ENCODE assay signal across 24 mouse cellular contexts in genomic region chr9:78075256-78075655, GRCm38 (mm10). TPM values are rescaled to one million over a fixed set of nuclear protein-coding genes. Genes with fewer than 3 reads are reported as not detected.
"Had no signal": no experiment of that assay in that cellular context is flagged by ENCODE, and none has a peak within 500 bp of the region (broad histone marks: within the 10 kb centered on the region; RNA-seq: fewer than 3 reads in every experiment).

No protein-coding gene starts in this region.

- H3K27me3 ChIP-seq: neural tube, embryonic 13.5 days; neural tube, embryonic 15.5 days; stomach, embryonic 15.5 days had no signal

- H3K9me3 ChIP-seq: neural tube, embryonic 13.5 days; neural tube, embryonic 15.5 days; stomach, embryonic 15.5 days had no signal

- H3K27ac ChIP-seq: neural tube, embryonic 13.5 days; neural tube, embryonic 15.5 days; stomach, embryonic 15.5 days; stomach, postnatal 0 days had no signal

- H3K4me3 ChIP-seq: neural tube, embryonic 13.5 days; neural tube, embryonic 15.5 days; stomach, embryonic 15.5 days had no signal

- H3K4me2 ChIP-seq: neural tube, embryonic 13.5 days; neural tube, embryonic 15.5 days; stomach, embryonic 15.5 days had no signal

- H3K9ac ChIP-seq: neural tube, embryonic 13.5 days; neural tube, embryonic 15.5 days; stomach, embryonic 15.5 days had no signal

- DNase-seq: retina, postnatal 1 day; right cerebral cortex, adult 18-20 months; right cerebral cortex, postnatal 14 days; right cerebral cortex, postnatal 25 days; right cerebral cortex, postnatal 4 days; spleen, adult 18-20 months; thymus, adult 18-20 months; thymus, adult 2 months; thymus, postnatal 14 days; thymus, postnatal 25 days; thymus, postnatal 36 days; thymus, postnatal 4 days had no signal

- H3K36me3 ChIP-seq: neural tube, embryonic 13.5 days; stomach, embryonic 15.5 days had no signal

- H3K4me1 ChIP-seq: neural tube, embryonic 13.5 days; neural tube, embryonic 15.5 days; stomach, embryonic 15.5 days had no signal

RNA-seq across cellular contexts. Expression of gene Gcm1, which starts 23.5 kb away (rescaled TPM):
- total RNA-seq: neutrophil, adult 5-6 weeks had no signal
- polyA plus RNA-seq: neural tube, embryonic 13.5 days; neural tube, embryonic 14.5 days; neural tube, embryonic 15.5 days; small intestine, adult 2 months; spleen, adult 2 months; stomach, embryonic 14.5 days; stomach, embryonic 15.5 days; stomach, embryonic 16.5 days; stomach, postnatal 0 days; testis, adult 2 months; urinary bladder, adult 2 months had no signal
